In genomic region chr4:132756974-132757373, GRCm38 (mm10) we compare ENCODE assay signal across 9 mouse cellular contexts. TPM values are rescaled to one million over a fixed set of nuclear protein-coding genes. Genes with fewer than 3 reads are reported as not detected.
A peak's percentile ranks its signal among the peaks of the same experiment; 100 is the strongest.
DNase-seq lines count a peak whose midpoint lies in the region; ATAC-seq and TF ChIP-seq lines count a peak whose summit lies in the region.
"Had no signal": no experiment of that assay in that cellular context is flagged by ENCODE, and none has a peak within 500 bp of the region (broad histone marks: within the 10 kb centered on the region; RNA-seq: fewer than 3 reads in every experiment).

Gene Smpdl3b (minus strand): TSS chr4:132757252.

- H3K9ac ChIP-seq in embryonic facial prominence, embryonic 11.5 days (replicated peaks; ENCODE audit: low read length): peak within 1 kb of the TSS; percentile 47
- H3K9ac ChIP-seq in intestine, postnatal 0 days (ENCODE audit: low read depth, low read length): peak within 1 kb of the TSS; percentile 50; the same call in 1 of the 2 replicates
- H3K9ac ChIP-seq in midbrain, embryonic 11.5 days (ENCODE audit: low read length): peak within 1 kb of the TSS; percentile 61

- ATAC-seq in erythroblast, adult 5-6 weeks (replicated peaks; ENCODE audit: low FRiP score, poor library complexity, severe bottlenecking): no peak
- ATAC-seq in embryonic facial prominence, embryonic 11.5 days (replicated peaks; ENCODE audit: insufficient number of reproducible peaks, low FRiP score, low TSS enrichment, low read depth): peak; percentile 81
- ATAC-seq in intestine, postnatal 0 days: peak; percentile 55
- peak; percentile 75 for ATAC-seq in midbrain, embryonic 11.5 days (ENCODE audit: low FRiP score)

- WGBS in embryonic facial prominence, embryonic 11.5 days: 1% methylated on average over 22 of the region's 22 CpGs
- WGBS in intestine, postnatal 0 days: under 1% methylated on average over 22 of the region's 22 CpGs
- WGBS in limb, embryonic 10.5 days: 2% methylated on average over 22 of the region's 22 CpGs
- WGBS in midbrain, embryonic 11.5 days: 2% methylated on average over 22 of the region's 22 CpGs

- no peaks in the 10 kb centered on the region for H3K36me3 ChIP-seq in erythroblast, embryonic 14.5 days (ENCODE audit: control insufficient read depth)
- H3K36me3 ChIP-seq in embryonic facial prominence, embryonic 11.5 days (replicated peaks; ENCODE audit: control insufficient read depth, insufficient read depth, low read depth, low read length): no peaks in the 10 kb centered on the region
- no peaks in the 10 kb centered on the region for H3K36me3 ChIP-seq in intestine, postnatal 0 days (ENCODE audit: control insufficient read depth, insufficient read depth)
- no peaks in the 10 kb centered on the region for H3K36me3 ChIP-seq in limb, embryonic 10.5 days
- no peaks in the 10 kb centered on the region for H3K36me3 ChIP-seq in midbrain, embryonic 11.5 days (ENCODE audit: control insufficient read depth, insufficient read depth, low read length)
- H3K36me3 ChIP-seq: G1E had no signal

- TF ChIP-seq CTCF in intestine, postnatal 0 days (IDR thresholded peaks at IDR 0.05; ENCODE audit: low read depth): peak; percentile 80

- peak within 1 kb of the TSS; percentile 65 for H3K4me2 ChIP-seq in embryonic facial prominence, embryonic 11.5 days (ENCODE audit: low read depth, low read length)
- H3K4me2 ChIP-seq in intestine, postnatal 0 days (replicated peaks; ENCODE audit: low read depth): peak within 1 kb of the TSS; percentile 76
- H3K4me2 ChIP-seq in midbrain, embryonic 11.5 days: peak within 1 kb of the TSS; percentile 77

- DNase-seq in embryonic facial prominence, embryonic 11.5 days (ENCODE audit: low spot score): peak; percentile 92
- peak; percentile 99 for DNase-seq in heart, adult 11 months
- peak; percentile 86 for DNase-seq in limb, embryonic 10.5 days (ENCODE audit: low spot score)
- DNase-seq in midbrain, embryonic 11.5 days (ENCODE audit: low spot score, missing footprints): peak; percentile 96
- peak; percentile 75 for DNase-seq in skeletal muscle tissue, adult 2 months (ENCODE audit: low read depth, low spot score)

- H3K4me3 ChIP-seq in erythroblast, embryonic 14.5 days (replicated peaks): peak within 1 kb of the TSS; percentile 3
- H3K4me3 ChIP-seq in embryonic facial prominence, embryonic 11.5 days (ENCODE audit: low read depth, low read length): peak within 1 kb of the TSS; percentile 24
- peak within 1 kb of the TSS; percentile 46 for H3K4me3 ChIP-seq in intestine, postnatal 0 days (ENCODE audit: low read depth, low read length)
- H3K4me3 ChIP-seq in limb, embryonic 10.5 days: peak within 1 kb of the TSS; percentile 53
- H3K4me3 ChIP-seq in midbrain, embryonic 11.5 days (ENCODE audit: low read depth, low read length): peak within 1 kb of the TSS; percentile 31

- no peak within 1 kb of the TSS for H3K27ac ChIP-seq in embryonic facial prominence, embryonic 11.5 days (replicated peaks; ENCODE audit: low read depth, low read length)
- no peak within 1 kb of the TSS for H3K27ac ChIP-seq in intestine, postnatal 0 days (ENCODE audit: low read depth, low read length)
- H3K27ac ChIP-seq in limb, embryonic 10.5 days: peak within 1 kb of the TSS; percentile 82
- H3K27ac ChIP-seq in midbrain, embryonic 11.5 days (ENCODE audit: low read depth, low read length): no peak within 1 kb of the TSS

- H3K9me3 ChIP-seq in erythroblast, embryonic 14.5 days (ENCODE audit: control insufficient read depth, low read length): no peaks in the 10 kb centered on the region; the same call in 1 of the 2 replicates
- no peaks in the 10 kb centered on the region for H3K9me3 ChIP-seq in embryonic facial prominence, embryonic 11.5 days (replicated peaks; ENCODE audit: control insufficient read depth, low read length)
- H3K9me3 ChIP-seq in intestine, postnatal 0 days (ENCODE audit: control insufficient read depth): no peaks in the 10 kb centered on the region
- no peaks in the 10 kb centered on the region for H3K9me3 ChIP-seq in limb, embryonic 10.5 days (replicated peaks)
- no peaks in the 10 kb centered on the region for H3K9me3 ChIP-seq in midbrain, embryonic 11.5 days (ENCODE audit: control insufficient read depth, low read length)
- H3K9me3 ChIP-seq: G1E had no signal

- peaks cover 57% of the 10 kb centered on the region for H3K27me3 ChIP-seq in erythroblast, embryonic 14.5 days (ENCODE audit: control insufficient read depth)
- no peaks in the 10 kb centered on the region; the same call in 1 of the 2 replicates for H3K27me3 ChIP-seq in embryonic facial prominence, embryonic 11.5 days (ENCODE audit: control insufficient read depth, insufficient read depth, low read length)
- 0 out of 2 replicates have a peak, but pooled peaks cover 5% of the 10 kb centered on the region for H3K27me3 ChIP-seq in intestine, postnatal 0 days (replicated peaks; ENCODE audit: control insufficient read depth, insufficient read depth, low read length)
- peaks cover 24% of the 10 kb centered on the region for H3K27me3 ChIP-seq in limb, embryonic 10.5 days (ENCODE audit: low read depth, poor library complexity, severe bottlenecking)
- H3K27me3 ChIP-seq in midbrain, embryonic 11.5 days (ENCODE audit: control insufficient read depth, insufficient read depth, low read length): peaks cover 7% of the 10 kb centered on the region; the same call in 1 of the 2 replicates

- H3K4me1 ChIP-seq in erythroblast, embryonic 14.5 days (ENCODE audit: control insufficient read depth): peaks cover 5% of the 10 kb centered on the region
- H3K4me1 ChIP-seq in embryonic facial prominence, embryonic 11.5 days (ENCODE audit: control insufficient read depth, insufficient read depth, low read length): no peaks in the 10 kb centered on the region
- H3K4me1 ChIP-seq in intestine, postnatal 0 days (replicated peaks; ENCODE audit: control insufficient read depth, insufficient read depth, low read length): no peaks in the 10 kb centered on the region; the same call in 1 of the 2 replicates
- peaks cover 9% of the 10 kb centered on the region for H3K4me1 ChIP-seq in limb, embryonic 10.5 days
- H3K4me1 ChIP-seq in midbrain, embryonic 11.5 days (ENCODE audit: control insufficient read depth, insufficient read depth, low read length): peaks cover 4% of the 10 kb centered on the region

RNA-seq across cellular contexts. Expression of gene Smpdl3b, which starts in this region (rescaled TPM):
- polyA plus RNA-seq in erythroblast, embryonic 14.5 days (2012): 0.02 TPM in 1 of 2 replicates, not detected in the other
- 3.3 TPM in 1 of 2 replicates, not detected in the other for total RNA-seq in erythroblast, adult 5-6 weeks (2015; ENCODE audit: low replicate concordance)
- 0.26 TPM in 1 of 2 replicates, not detected in the other for total RNA-seq in erythroblast, adult 5-6 weeks (2017; ENCODE audit: low replicate concordance)
- polyA plus RNA-seq in embryonic facial prominence, embryonic 11.5 days (2014; fragmentation: Nextera tagmentation; extraction: Ambion mirVana): 3.2 and 3.9 TPM in 2 replicates
- 2.9 TPM in 2 replicates for polyA plus RNA-seq in intestine, postnatal 0 days (2015; fragmentation: Nextera tagmentation; extraction: Ambion mirVana)
- polyA plus RNA-seq in limb, embryonic 10.5 days (2016; fragmentation: Nextera tagmentation; extraction: Ambion mirVana): 4.6 and 6.1 TPM in 2 replicates
- 2.1 and 2.4 TPM in 2 replicates for polyA plus RNA-seq in midbrain, embryonic 11.5 days (2014; fragmentation: Nextera tagmentation; extraction: Ambion mirVana)

Comparison
In these comparisons a context has a peak if more than half of its experiments do, and no peak if none do; other contexts are left out.
1. H3K4me3 ChIP-seq: peak in every context shown above with its lines; median percentile 53 in limb, embryonic 10.5 days; 46 in intestine, postnatal 0 days; 31 in midbrain, embryonic 11.5 days; 24 in embryonic facial prominence, embryonic 11.5 days; 3 in erythroblast, embryonic 14.5 days.